Mouse (Mus musculus): Measurements from ENCODE around the gene Acot9. TPM values are rescaled to one million over a fixed set of nuclear protein-coding genes. Genes with fewer than 3 reads are reported as not detected.

Gene Acot9
- polyA plus RNA-seq, 1 experiment from 2014 or later, result 37.9 TPM

DNA sequence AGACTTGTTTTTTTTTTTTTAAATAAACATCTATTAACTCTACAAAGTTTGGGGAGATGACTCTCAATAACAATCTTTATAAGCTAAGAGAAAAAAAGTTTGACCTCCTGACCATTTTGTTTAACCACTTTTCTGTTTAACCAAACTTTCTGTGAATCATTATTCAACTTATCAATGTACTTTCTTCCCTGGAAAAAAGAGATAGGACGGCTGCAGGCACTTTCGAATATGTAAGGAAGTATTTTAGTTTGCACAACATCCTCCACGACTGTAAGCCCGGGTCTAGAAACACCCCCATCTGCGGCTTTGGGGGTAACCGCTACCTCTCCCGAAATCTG lies 75.3 kb downstream of the Acot9 start:
- WGBS, result 15% methylated on average over 7 of the region's 7 CpGs
- H3K4me1 ChIP-seq (replicated peaks), result no peaks in the 10 kb centered on the region
- ATAC-seq (ENCODE audit: insufficient number of reproducible peaks, low FRiP score), result no peak

DNA sequence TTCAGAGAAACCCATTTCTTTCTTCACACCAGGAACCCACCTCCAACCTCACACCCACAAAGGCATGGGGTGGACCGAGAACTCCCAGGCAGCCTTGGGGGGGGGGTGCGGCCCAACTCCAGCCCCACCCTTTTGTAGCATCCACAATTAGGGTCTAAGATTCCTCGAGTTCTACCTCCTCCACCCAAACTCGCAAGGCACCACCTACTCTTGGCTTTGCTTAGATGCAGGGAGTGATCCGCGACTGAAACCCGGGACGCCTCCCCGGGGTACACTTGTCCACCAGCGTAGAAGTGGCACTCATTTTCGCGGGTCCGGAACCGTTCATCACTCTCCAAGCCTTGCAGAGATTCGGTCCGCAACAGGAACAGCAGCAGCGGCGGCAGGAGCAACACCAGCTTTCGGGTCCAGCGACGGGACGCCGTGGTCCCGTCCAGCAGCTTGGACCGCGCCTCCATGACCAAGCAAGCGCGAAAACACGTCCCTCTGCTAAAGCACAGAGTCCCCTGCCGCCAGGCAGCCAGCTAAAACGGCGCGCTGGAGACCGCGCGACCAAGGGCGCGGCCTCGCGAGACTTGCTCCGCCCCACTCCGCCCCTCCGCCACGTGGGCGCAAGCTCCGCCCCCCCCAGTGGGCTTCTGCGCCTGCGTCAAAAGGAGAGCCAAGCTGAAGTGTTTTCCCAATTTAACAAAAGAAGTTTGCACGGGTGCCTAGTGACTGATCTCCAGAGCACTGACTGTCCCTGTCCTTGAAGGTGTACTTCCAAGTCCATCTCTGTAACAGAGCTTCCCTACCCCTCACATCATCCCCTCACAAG lies 75.9 kb downstream of the Acot9 start:
- peak overlapping the region; percentile 67 for H3K4me3 ChIP-seq
- WGBS, result 13% methylated on average over 42 of the region's 49 CpGs
- H3K27me3 ChIP-seq (replicated peaks), result no peaks in the 10 kb centered on the region
- peak overlapping the region; percentile 62 for H3K4me2 ChIP-seq
- no peaks in the 10 kb centered on the region for H3K36me3 ChIP-seq
- H3K4me1 ChIP-seq (replicated peaks), result no peaks in the 10 kb centered on the region
- ATAC-seq (ENCODE audit: insufficient number of reproducible peaks, low FRiP score), result peak; percentile 98
- H3K27ac ChIP-seq (ENCODE audit: poor library complexity, severe bottlenecking), result peak overlapping the region; percentile 91
- H3K9me3 ChIP-seq (replicated peaks), result no peaks in the 10 kb centered on the region
- H3K9ac ChIP-seq, result peak overlapping the region; percentile 74

More for the DNA sequence above, 75.3 kb downstream of the Acot9 start:
- Histone ChIP-seq H3K36me3 (no peaks in the 10 kb centered on the region), H3K9me3 (replicated peaks) (no peaks in the 10 kb centered on the region), H3K4me2 (peak overlapping the region; percentile 62), H3K4me3 (peak overlapping the region; percentile 67), H3K27ac (ENCODE audit: poor library complexity, severe bottlenecking) (peak overlapping the region; percentile 91; the same call in 1 of the 2 replicates), H3K27me3 (replicated peaks) (no peaks in the 10 kb centered on the region), H3K9ac (peak overlapping the region; percentile 74)

DNA sequence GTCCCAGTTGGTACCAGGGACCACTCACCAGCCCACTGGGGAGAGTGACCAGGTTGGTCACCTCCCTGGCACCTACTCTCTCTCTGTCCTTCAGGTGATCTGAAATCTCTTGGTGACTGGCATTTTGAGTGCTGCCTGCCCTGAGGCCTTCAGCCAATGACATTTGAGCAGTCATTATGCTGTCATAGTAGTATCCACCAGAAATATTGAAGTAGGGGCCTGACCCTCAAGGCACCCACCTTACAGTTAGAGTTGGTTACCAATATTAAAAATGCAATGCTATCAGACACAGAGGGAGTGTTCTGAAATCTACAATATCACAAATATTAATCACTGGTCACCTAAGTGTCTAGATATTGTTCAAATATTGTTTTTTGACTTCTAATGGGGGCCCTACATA lies 78.4 kb downstream of the Acot9 start, which contains the start of gene Prdx4:
Gene Prdx4, minus strand, starts transcription at position 101 of the 400 bp plus-strand sequence.
- Histone ChIP-seq H3K9ac (no peak within 1 kb of the TSS), H3K9me3 (replicated peaks) (no peaks in the 10 kb centered on the region), H3K4me3 (no peak within 1 kb of the TSS), H3K4me1 (replicated peaks) (no peaks in the 10 kb centered on the region), H3K27me3 (replicated peaks) (no peaks in the 10 kb centered on the region), H3K4me2 (no peak within 1 kb of the TSS), H3K27ac (ENCODE audit: poor library complexity, severe bottlenecking) (no peak within 1 kb of the TSS), H3K36me3 (no peaks in the 10 kb centered on the region)
- no peak for ATAC-seq (ENCODE audit: insufficient number of reproducible peaks, low FRiP score)

DNA sequence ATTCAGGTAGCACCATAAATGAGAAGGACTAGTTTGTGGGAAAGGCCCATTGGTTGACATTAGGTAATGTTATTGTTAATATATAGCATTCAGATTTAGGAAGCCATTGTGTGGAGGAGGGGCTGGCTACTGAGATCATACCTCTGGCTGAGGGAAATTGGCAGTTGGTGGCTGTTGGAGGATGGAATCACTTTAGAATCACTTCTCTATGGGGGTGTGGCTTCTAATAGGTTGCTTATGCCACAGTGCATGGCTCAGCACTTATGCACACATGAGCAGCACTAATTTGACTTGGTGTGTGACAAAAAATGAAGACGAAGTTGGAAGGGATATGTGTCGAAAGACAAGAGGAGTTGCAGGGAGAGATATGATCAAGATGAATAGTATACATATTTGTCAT lies 84.0 kb downstream of the Acot9 start:
- H3K36me3 ChIP-seq, result no peaks in the 10 kb centered on the region
- no peak overlapping the region for H3K4me2 ChIP-seq
- no peaks in the 10 kb centered on the region for H3K27me3 ChIP-seq (replicated peaks)
- 89% methylated on average over 2 of the region's 2 CpGs for WGBS
- H3K4me1 ChIP-seq (replicated peaks), result no peaks in the 10 kb centered on the region
- no peak for ATAC-seq (ENCODE audit: insufficient number of reproducible peaks, low FRiP score)
- no peaks in the 10 kb centered on the region for H3K9me3 ChIP-seq (replicated peaks)
- H3K4me3 ChIP-seq, result no peak overlapping the region
- H3K27ac ChIP-seq (ENCODE audit: poor library complexity, severe bottlenecking), result no peak overlapping the region
- H3K9ac ChIP-seq, result no peak overlapping the region

Other genes starting within 250 kb of the Acot9 start
- gene Magea5, start 199.3 kb upstream of the Acot9 start, polyA plus RNA-seq (2016; fragmentation: Nextera tagmentation; extraction: Ambion mirVana), result not detected in 2 replicates
- gene Magea1, start 172.7 kb upstream of the Acot9 start, polyA plus RNA-seq (2016; fragmentation: Nextera tagmentation; extraction: Ambion mirVana), result not detected in 2 replicates
- gene Magea2, start 168.8 kb upstream of the Acot9 start, polyA plus RNA-seq (2016; fragmentation: Nextera tagmentation; extraction: Ambion mirVana), result not detected in 2 replicates
- gene Cldn34b2, start 134.0 kb upstream of the Acot9 start, polyA plus RNA-seq (2016; fragmentation: Nextera tagmentation; extraction: Ambion mirVana), result not detected in 2 replicates
- gene Sat1, start 46.0 kb upstream of the Acot9 start, polyA plus RNA-seq (2016; fragmentation: Nextera tagmentation; extraction: Ambion mirVana), result 67.6 and 76.1 TPM in 2 replicates
- gene Prdx4, start 78.3 kb downstream of the Acot9 start, polyA plus RNA-seq (2016; fragmentation: Nextera tagmentation; extraction: Ambion mirVana), result 286 and 294 TPM in 2 replicates

Measured in heart, embryonic 12.5 days (tissue).